Mouse (Mus musculus) thymus, postnatal 4 days (tissue): ENCODE data around the gene Pdik1l.

ENCODE experiments used
- DNase-seq: peaks from one replicate; pipeline ENCODE4 v3.0.0; 2021

Gene Pdik1l

GRCm38 (mm10) chr4:134237582-134238278, 50.0 kb downstream of the Pdik1l start:
- DNase-seq, result no peak

GRCm38 (mm10) chr4:134234876-134235275, 52.8 kb downstream of the Pdik1l start:
- no peak for DNase-seq

- DNase-seq, result no peak
These were observed 57.3 kb downstream of the Pdik1l start for GRCm38 (mm10) chr4:134230431-134230830.

- DNase-seq, result peak; percentile 42
These were observed 60.5 kb downstream of the Pdik1l start, which contains the start of gene Catsper4 for GRCm38 (mm10) chr4:134227194-134227593. TSS of gene Catsper4 (minus strand) at chr4:134227383.
